Mouse (Mus musculus) cerebellum, postnatal 10 days (tissue): ENCODE data around the gene Zfp36.

Source experiments
- DNase-seq, 2 experiments: peaks; one replicate each; pipeline ENCODE4 v3.0.0; 2021; ENCODE audit warnings: mixed read lengths in 2 of 2

Gene Zfp36

DNA sequence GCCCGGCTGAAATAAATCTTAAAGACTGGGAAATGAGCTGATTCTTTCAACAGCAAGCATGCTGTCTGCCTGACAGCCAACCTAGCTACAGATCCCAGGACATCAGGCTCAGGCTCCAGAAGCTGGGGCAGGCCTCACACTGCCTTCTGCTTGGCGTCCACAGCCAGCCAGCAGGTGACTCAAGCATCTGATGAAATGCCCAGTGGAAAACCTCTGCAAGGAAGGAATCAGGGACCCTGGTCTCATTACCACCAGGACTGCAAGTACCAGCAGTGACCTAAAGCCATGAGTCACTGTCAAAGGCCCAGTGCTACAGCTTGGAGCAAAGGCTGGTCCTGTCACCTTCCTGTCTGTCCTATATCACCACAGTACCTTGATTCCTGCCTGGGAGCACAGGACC, 44.6 kb downstream of the Zfp36 start:
- DNase-seq: no peak

DNA sequence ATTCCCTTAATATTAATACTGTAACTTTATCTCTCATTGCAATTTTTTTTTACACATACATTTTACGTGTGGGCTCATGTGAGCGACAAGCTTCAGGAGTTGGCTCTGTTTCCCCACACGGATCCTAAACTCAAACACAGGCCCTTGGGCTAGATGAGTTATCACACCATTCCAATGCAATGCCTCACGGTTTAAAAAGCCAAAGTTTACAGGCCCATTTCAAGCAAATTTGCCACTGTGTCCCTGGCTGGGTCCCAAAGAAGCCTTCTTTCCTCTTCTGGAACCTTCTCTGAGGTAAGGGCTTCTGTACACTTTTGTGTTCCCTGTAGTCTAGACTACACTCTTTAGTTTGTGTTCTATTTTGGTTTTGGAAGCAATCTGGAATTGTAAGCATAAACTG, 45.5 kb downstream of the Zfp36 start:
- DNase-seq: no peak

DNA sequence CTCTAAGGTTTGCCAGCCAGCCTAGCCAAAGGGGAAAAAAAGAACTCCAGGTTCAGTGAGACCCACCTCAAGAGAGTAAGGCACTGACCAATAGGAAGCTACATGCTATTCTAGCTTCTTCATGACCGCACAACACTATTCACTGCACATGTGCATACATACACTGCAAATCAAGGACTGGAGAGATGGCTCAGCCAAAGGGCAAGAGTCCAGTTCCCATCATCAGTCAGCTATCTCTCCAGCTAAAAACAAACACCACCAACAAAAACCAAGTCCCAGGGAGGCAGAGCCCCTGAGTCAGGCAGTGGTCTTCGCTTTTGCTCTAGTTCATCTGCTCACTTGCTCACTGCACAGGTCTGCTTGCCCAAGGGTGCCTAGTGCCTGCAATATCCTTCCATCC, 51.8 kb downstream of the Zfp36 start:
- DNase-seq: no peak
